Mouse (Mus musculus) heart, adult 9 months (tissue): ENCODE results near the gene Dirc2.

Source experiments
- DNase-seq, 2 experiments: peaks; one replicate each; pipeline ENCODE4 v3.0.0; 2022; ENCODE audit warnings: low spot score in 2 of 2

Gene Dirc2

GRCm38 (mm10) chr16:35681327-35682108, 87.6 kb downstream of the Dirc2 start:
- DNase-seq, result peak; percentile 61 to 77

- no peak for DNase-seq
Observed at GRCm38 (mm10) chr16:35678476-35678875, 90.7 kb downstream of the Dirc2 start.

- no peak for DNase-seq
Observed at GRCm38 (mm10) chr16:35677511-35678113, 91.5 kb downstream of the Dirc2 start.

GRCm38 (mm10) chr16:35664847-35665246, 104.3 kb downstream of the Dirc2 start:
- DNase-seq, result no peak

GRCm38 (mm10) chr16:35663831-35664414, 105.2 kb downstream of the Dirc2 start:
- DNase-seq, result no peak

- no peak for DNase-seq
Observed at GRCm38 (mm10) chr16:35660222-35660621, 108.9 kb downstream of the Dirc2 start.

GRCm38 (mm10) chr16:35653951-35654350, 115.2 kb downstream of the Dirc2 start:
- DNase-seq, result no peak

GRCm38 (mm10) chr16:35652706-35653105, 116.5 kb downstream of the Dirc2 start:
- no peak for DNase-seq

GRCm38 (mm10) chr16:35652206-35652605, 117.0 kb downstream of the Dirc2 start:
- peak; percentile 22 to 52 for DNase-seq

GRCm38 (mm10) chr16:35648862-35649261, 120.3 kb downstream of the Dirc2 start:
- no peak for DNase-seq
